Mouse (Mus musculus) thymus, postnatal 4 days (tissue): Measurements from ENCODE around the gene Csk.

ENCODE experiments used
- DNase-seq: peaks from one replicate; pipeline ENCODE4 v3.0.0; 2021

The Csk gene

GRCm38 (mm10) chr9:57600620-57601352 lies 52.6 kb downstream of the Csk start:
- DNase-seq = peak; percentile 32

- no peak for DNase-seq
Observed at GRCm38 (mm10) chr9:57598851-57599563, 54.4 kb downstream of the Csk start.

- DNase-seq = no peak
Observed at GRCm38 (mm10) chr9:57597929-57598382, 55.5 kb downstream of the Csk start.

GRCm38 (mm10) chr9:57597265-57597664 lies 56.2 kb downstream of the Csk start:
- no peak for DNase-seq

- DNase-seq = no peak
Observed at GRCm38 (mm10) chr9:57594174-57594509, 59.3 kb downstream of the Csk start.

GRCm38 (mm10) chr9:57593454-57594173 lies 59.8 kb downstream of the Csk start:
- no peak for DNase-seq

- DNase-seq = no peak
Observed at GRCm38 (mm10) chr9:57590726-57591125, 62.7 kb downstream of the Csk start.

- DNase-seq = peak; percentile 93
Observed at GRCm38 (mm10) chr9:57589224-57590126, 64.0 kb downstream of the Csk start, which contains the start of gene Ulk3. TSS of gene Ulk3 (plus strand) at chr9:57589452.

GRCm38 (mm10) chr9:57584991-57585390 lies 68.4 kb downstream of the Csk start:
- DNase-seq = no peak

- no peak for DNase-seq
Observed at GRCm38 (mm10) chr9:57577144-57577849, 76.1 kb downstream of the Csk start.
